Mouse (Mus musculus): Measurements from ENCODE around the gene Acap2.

GRCm38 (mm10) chr16:31244053-31244452, 43.0 kb upstream of the Acap2 start:
- TF ChIP-seq TAL1 (IDR thresholded peaks at IDR 0.05; ENCODE audit: low read length) (no peak), GATA1 (IDR thresholded peaks at IDR 0.05; ENCODE audit: low read length) (no peak)
